Mouse (Mus musculus) testis, adult 2 months (tissue): Measurements from ENCODE around the gene Fam240a.

ENCODE experiments used
- CTCF ChIP-seq: fragments of 200-500 bp; IDR thresholded peaks from 2 replicates; pipeline ENCODE4 v1.5.1; 2012; ENCODE audit warnings: low read depth, mild to moderate bottlenecking, inconsistent platforms, low read length, moderate library complexity; ENCODE audit not compliant: control insufficient read depth, insufficient read depth, insufficient replicate concordance
- POLR2A ChIP-seq: fragments of 200-500 bp; IDR thresholded peaks from 2 replicates; pipeline ENCODE4 v1.6.1; 2012; ENCODE audit warnings: low read depth, mild to moderate bottlenecking, inconsistent platforms, low read length, moderate library complexity; ENCODE audit not compliant: control insufficient read depth

GRCm38 (mm10) chr9:110907838-110908630, 8.6 kb downstream of the Fam240a start:
- no peak for TF ChIP-seq CTCF
- no peak for TF ChIP-seq POLR2A
